10 mouse cellular contexts compared by ENCODE assay signal in the genomic region with DNA sequence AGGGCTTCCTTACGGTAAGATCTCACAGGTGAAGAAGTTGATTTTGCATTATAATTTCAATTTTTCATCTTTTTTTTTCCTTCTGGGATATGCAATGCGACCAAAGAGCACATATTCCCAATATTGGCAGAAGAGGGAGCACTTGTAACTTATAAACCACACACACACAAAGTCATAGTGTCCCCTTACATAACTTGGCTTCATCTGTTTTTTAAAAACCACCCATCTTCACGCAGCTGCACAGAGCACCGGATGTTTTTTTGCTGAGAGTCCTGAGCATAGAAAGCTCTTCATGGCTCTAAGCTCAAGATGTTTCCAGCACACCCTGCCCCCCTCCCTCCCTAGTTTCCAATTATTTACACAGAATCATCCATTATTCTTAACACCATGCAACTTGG.
DNase-seq lines count a peak whose midpoint lies in the region; ATAC-seq and TF ChIP-seq lines count a peak whose summit lies in the region.
"Had no signal": no experiment of that assay in that cellular context is flagged by ENCODE, and none has a peak within 500 bp of the region (broad histone marks: within the 10 kb centered on the region; RNA-seq: fewer than 3 reads in every experiment).

No protein-coding gene starts in this region.

- H3K36me3 ChIP-seq in forebrain, postnatal 0 days (ENCODE audit: insufficient read depth) = no peaks in the 10 kb centered on the region
- H3K36me3 ChIP-seq in forebrain, embryonic 13.5 days (ENCODE audit: poor library complexity, severe bottlenecking) = no peaks in the 10 kb centered on the region
- H3K36me3 ChIP-seq in liver, postnatal 0 days (replicated peaks; ENCODE audit: insufficient read depth, low read length) = no peaks in the 10 kb centered on the region

- no peak overlapping the region for H3K4me3 ChIP-seq in forebrain, postnatal 0 days (ENCODE audit: low read depth, low read length)
- H3K4me3 ChIP-seq in forebrain, embryonic 13.5 days = no peak overlapping the region
- no peak overlapping the region for H3K4me3 ChIP-seq in liver, postnatal 0 days (ENCODE audit: low read depth, low read length)

- H3K27ac ChIP-seq in forebrain, postnatal 0 days (ENCODE audit: low read depth, low read length) = no peak overlapping the region
- no peak overlapping the region for H3K27ac ChIP-seq in forebrain, embryonic 13.5 days
- H3K27ac ChIP-seq in liver, postnatal 0 days (ENCODE audit: low read depth) = no peak overlapping the region

- no peak overlapping the region for H3K4me2 ChIP-seq in forebrain, postnatal 0 days (ENCODE audit: low read depth)
- H3K4me2 ChIP-seq in forebrain, embryonic 13.5 days = no peak overlapping the region
- no peak overlapping the region for H3K4me2 ChIP-seq in liver, postnatal 0 days (ENCODE audit: low read depth, low read length)

- peak; percentile 64 for TF ChIP-seq CTCF in forebrain, postnatal 0 days (IDR thresholded peaks at IDR 0.05; ENCODE audit: low read depth)
- TF ChIP-seq CTCF in liver, postnatal 0 days (IDR thresholded peaks at IDR 0.05; ENCODE audit: low read depth) = peak; percentile 44

- H3K27me3 ChIP-seq in forebrain, postnatal 0 days (ENCODE audit: insufficient read depth, low read length) = no peaks in the 10 kb centered on the region
- no peaks in the 10 kb centered on the region for H3K27me3 ChIP-seq in forebrain, embryonic 13.5 days
- no peaks in the 10 kb centered on the region for H3K27me3 ChIP-seq in liver, postnatal 0 days (ENCODE audit: insufficient read depth, low read length)

- peak; percentile 46 for DNase-seq in forebrain, postnatal 0 days
- DNase-seq in liver, postnatal 0 days = no peak
- DNase-seq in liver = no peak
- peak; percentile 5 to 26 for DNase-seq in frontal cortex, postnatal 36 days (ENCODE audit: low spot score in 2 of 2)
- peak; percentile 52 for DNase-seq in lung, postnatal 36 days
- DNase-seq in cerebellum, postnatal 14 days = no peak
- DNase-seq in testis, postnatal 14 days (ENCODE audit: low spot score) = no peak
- DNase-seq: cerebellum, adult 18-20 months had no signal

- no peaks in the 10 kb centered on the region for H3K9me3 ChIP-seq in forebrain, postnatal 0 days (ENCODE audit: low read length)
- H3K9me3 ChIP-seq in forebrain, embryonic 13.5 days (replicated peaks) = no peaks in the 10 kb centered on the region
- H3K9me3 ChIP-seq in liver, postnatal 0 days (ENCODE audit: low read length) = no peaks in the 10 kb centered on the region

- 67% methylated on average over 4 of the region's 4 CpGs for WGBS in forebrain, postnatal 0 days
- 83% methylated on average over 4 of the region's 4 CpGs for WGBS in forebrain, embryonic 13.5 days
- 55% methylated on average over 4 of the region's 4 CpGs for WGBS in liver, postnatal 0 days (ENCODE audit: insufficient replicate concordance)

- peak; percentile 67 for ATAC-seq in forebrain, postnatal 0 days
- no peak for ATAC-seq in forebrain, embryonic 13.5 days
- no peak for ATAC-seq in liver, postnatal 0 days
- ATAC-seq: inflammation-experienced regulatory T-cells, adult 6 months had no signal

- H3K4me1 ChIP-seq in forebrain, postnatal 0 days (ENCODE audit: insufficient read depth) = no peaks in the 10 kb centered on the region
- H3K4me1 ChIP-seq in forebrain, embryonic 13.5 days = no peaks in the 10 kb centered on the region
- H3K4me1 ChIP-seq in liver, postnatal 0 days (ENCODE audit: insufficient read depth) = no peaks in the 10 kb centered on the region

- no peak overlapping the region for H3K9ac ChIP-seq in forebrain, postnatal 0 days
- H3K9ac ChIP-seq in forebrain, embryonic 13.5 days = no peak overlapping the region
- H3K9ac ChIP-seq in liver, postnatal 0 days (replicated peaks) = no peak overlapping the region

- TF ChIP-seq EP300 in liver, postnatal 0 days (IDR thresholded peaks at IDR 0.05; ENCODE audit: low read depth) = no peak

Comparison
In these comparisons a context has a peak if more than half of its experiments do, and no peak if none do; other contexts are left out.
1. DNase-seq: peak in forebrain, postnatal 0 days (single experiment), frontal cortex, postnatal 36 days (2 of 2) and lung, postnatal 36 days (single experiment); none in liver, postnatal 0 days (single experiment), liver (single experiment), cerebellum, postnatal 14 days (0 of 2) and testis, postnatal 14 days (single experiment).